Mouse (Mus musculus): ENCODE measurements at regions not wholly inside any gene's neighbourhood (a gene's known extent, or its start where the extent isn't known, plus 50 kb on each side); places are given as distances from the start of the nearest gene placed in this dataset.
A peak's percentile ranks its signal among the peaks of the same experiment; 100 is the strongest.

DNA sequence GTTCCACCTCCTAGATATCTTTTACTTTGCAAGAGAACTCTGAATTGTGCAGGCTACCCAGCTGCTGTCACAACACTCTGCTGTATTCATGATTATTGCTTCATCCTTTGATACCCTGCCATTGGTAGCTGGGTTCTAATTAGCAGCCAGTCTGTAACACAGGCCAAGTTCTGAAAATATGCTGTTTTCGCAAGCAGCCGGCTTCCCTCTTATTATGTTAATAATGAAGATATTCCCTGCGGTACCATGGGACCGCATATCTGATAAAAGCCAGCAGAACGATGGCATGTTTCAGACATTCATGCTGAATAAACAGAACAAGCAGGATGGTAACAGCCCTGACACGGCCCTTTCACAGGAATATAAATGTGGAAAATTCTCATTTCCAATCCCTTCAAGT, 235.6 kb downstream of the Galc start:
- Histone ChIP-seq H3K4me1 (no peaks in the 10 kb centered on the region), H3K27me3 (replicated peaks) (no peaks in the 10 kb centered on the region), H3K36me3 (no peaks in the 10 kb centered on the region), H3K9ac (replicated peaks) (no peak overlapping the region), H3K4me3 (replicated peaks) (no peak overlapping the region), H3K27ac (replicated peaks) (0 out of 2 replicates have a peak overlapping the region, but pooled peaks have one; percentile 4), H3K9me3 (replicated peaks) (no peaks in the 10 kb centered on the region), H3K4me2 (no peak overlapping the region)
- no peak for ATAC-seq (ENCODE audit: low FRiP score)
- WGBS: 48% methylated on average over 6 of the region's 6 CpGs

GRCm38 (mm10) chr12:98014607-98015278, 244.5 kb downstream of the Galc start:
- H3K9ac ChIP-seq (replicated peaks): no peak overlapping the region
- no peak overlapping the region for H3K4me3 ChIP-seq (replicated peaks)
- no peak for ATAC-seq (ENCODE audit: low FRiP score)
- no peaks in the 10 kb centered on the region for H3K4me1 ChIP-seq
- H3K9me3 ChIP-seq (replicated peaks): no peaks in the 10 kb centered on the region
- no peak overlapping the region for H3K4me2 ChIP-seq
- H3K27ac ChIP-seq (replicated peaks): no peak overlapping the region
- H3K36me3 ChIP-seq: no peaks in the 10 kb centered on the region
- 36% methylated on average over 8 of the region's 8 CpGs for WGBS
- H3K27me3 ChIP-seq (replicated peaks): no peaks in the 10 kb centered on the region

DNA sequence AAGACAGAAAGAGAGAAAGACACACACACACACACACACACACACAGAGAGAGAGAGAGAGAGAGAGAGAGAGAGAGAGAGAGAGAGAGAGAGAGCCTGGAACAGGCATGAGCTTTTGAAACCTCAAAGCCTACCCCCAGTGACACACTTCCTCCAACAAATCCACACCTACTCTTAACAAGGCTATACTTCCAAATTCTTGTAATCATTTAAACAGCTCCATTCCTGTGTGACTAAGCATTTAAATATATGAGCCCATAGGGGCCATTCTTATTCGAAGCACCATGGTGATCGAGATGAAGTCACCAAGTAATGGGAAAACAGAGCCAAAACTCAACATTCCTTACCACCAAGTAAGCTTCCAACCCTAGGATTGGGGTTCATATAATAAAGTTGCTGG, 250.1 kb downstream of the Galc start:
- H3K27ac ChIP-seq (replicated peaks): no peak overlapping the region
- H3K9ac ChIP-seq (replicated peaks): no peak overlapping the region
- H3K4me2 ChIP-seq: no peak overlapping the region
- no peaks in the 10 kb centered on the region for H3K4me1 ChIP-seq
- WGBS: 66% methylated on average over 2 of the region's 2 CpGs
- ATAC-seq (ENCODE audit: low FRiP score): no peak
- H3K36me3 ChIP-seq: no peaks in the 10 kb centered on the region
- H3K27me3 ChIP-seq (replicated peaks): no peaks in the 10 kb centered on the region
- no peak overlapping the region for H3K4me3 ChIP-seq (replicated peaks)
- no peaks in the 10 kb centered on the region for H3K9me3 ChIP-seq (replicated peaks)

DNA sequence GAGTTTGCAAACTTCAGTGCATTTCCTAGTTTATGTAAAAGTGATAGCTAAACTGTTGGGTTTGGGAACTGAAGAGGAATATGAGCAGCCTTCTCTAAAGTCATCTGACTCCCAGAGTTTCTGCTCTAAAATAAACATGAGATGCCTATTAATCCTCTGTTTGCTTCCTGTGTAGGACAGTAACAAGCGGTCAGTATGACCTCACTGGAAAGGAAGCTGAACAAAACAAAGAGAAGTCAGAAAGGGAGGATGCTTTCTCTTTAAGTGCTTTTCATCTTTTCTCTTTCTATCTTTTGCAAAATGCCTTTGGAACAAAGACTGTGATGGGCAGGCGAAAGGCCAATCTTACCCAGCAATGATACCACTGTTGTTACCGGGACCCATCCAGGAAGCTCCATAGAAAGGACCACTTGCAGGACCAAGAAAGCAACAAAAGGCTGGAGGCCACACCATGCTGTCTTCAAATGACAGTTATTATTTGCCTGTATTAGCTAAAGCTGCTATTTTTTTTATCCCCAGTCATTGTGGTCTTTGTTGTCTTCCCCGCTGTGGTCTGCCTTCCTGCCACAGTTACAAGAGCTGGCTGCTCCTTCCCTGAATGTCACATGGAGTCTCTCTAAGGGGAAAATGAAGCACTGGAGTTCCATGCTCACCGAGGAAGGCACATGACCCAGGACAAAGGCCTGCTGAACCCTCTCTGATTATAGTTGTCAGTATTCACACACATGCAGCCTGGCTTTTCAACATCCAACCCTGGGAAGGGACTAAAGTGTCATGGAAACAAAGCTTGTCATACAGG, 253.4 kb downstream of the Galc start:
- H3K4me1 ChIP-seq: no peaks in the 10 kb centered on the region
- H3K9me3 ChIP-seq (replicated peaks): no peaks in the 10 kb centered on the region
- no peak for ATAC-seq (ENCODE audit: low FRiP score)
- no peaks in the 10 kb centered on the region for H3K27me3 ChIP-seq (replicated peaks)
- no peak overlapping the region for H3K4me2 ChIP-seq
- 48% methylated on average over 5 of the region's 5 CpGs for WGBS
- no peak overlapping the region for H3K27ac ChIP-seq (replicated peaks)
- no peak overlapping the region for H3K4me3 ChIP-seq (replicated peaks)
- H3K9ac ChIP-seq (replicated peaks): no peak overlapping the region
- no peaks in the 10 kb centered on the region for H3K36me3 ChIP-seq

GRCm38 (mm10) chr12:98002217-98002616, 257.0 kb downstream of the Galc start:
- Histone ChIP-seq H3K36me3 (no peaks in the 10 kb centered on the region), H3K4me1 (no peaks in the 10 kb centered on the region), H3K4me3 (replicated peaks) (no peak overlapping the region), H3K4me2 (no peak overlapping the region), H3K9ac (replicated peaks) (no peak overlapping the region), H3K9me3 (replicated peaks) (no peaks in the 10 kb centered on the region), H3K27me3 (replicated peaks) (no peaks in the 10 kb centered on the region), H3K27ac (replicated peaks) (no peak overlapping the region)
- no peak for ATAC-seq (ENCODE audit: low FRiP score)
- 76% methylated on average over 5 of the region's 5 CpGs for WGBS

GRCm38 (mm10) chr12:97994884-97995283, 264.4 kb downstream of the Galc start:
- Histone ChIP-seq H3K27me3 (replicated peaks) (no peaks in the 10 kb centered on the region), H3K4me2 (no peak overlapping the region), H3K27ac (replicated peaks) (no peak overlapping the region), H3K9me3 (replicated peaks) (no peaks in the 10 kb centered on the region), H3K9ac (replicated peaks) (no peak overlapping the region), H3K36me3 (no peaks in the 10 kb centered on the region), H3K4me1 (no peaks in the 10 kb centered on the region), H3K4me3 (replicated peaks) (no peak overlapping the region)
- no peak for ATAC-seq (ENCODE audit: low FRiP score)
- WGBS: 55% methylated on average over 1 of the region's 1 CpGs

DNA sequence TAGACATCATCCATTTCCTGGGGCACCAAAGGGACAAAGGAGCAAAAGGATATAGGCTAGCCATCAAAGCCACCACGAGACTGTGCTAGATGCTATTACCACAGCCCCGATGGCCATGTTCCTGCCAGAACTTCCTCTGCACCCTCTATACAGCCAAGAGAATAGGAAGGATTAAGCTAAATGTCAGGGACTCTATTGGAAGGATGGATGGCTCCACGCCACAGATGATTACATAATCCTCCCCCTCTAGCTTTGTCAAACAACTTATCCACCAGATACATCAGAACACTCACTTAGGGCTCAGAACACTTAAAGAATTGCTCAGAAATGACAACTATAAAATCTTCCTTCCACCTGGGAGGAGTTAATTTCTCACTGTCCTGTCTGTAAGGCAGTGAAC, 265.3 kb downstream of the Galc start:
- ATAC-seq (ENCODE audit: low FRiP score): no peak
- H3K27me3 ChIP-seq (replicated peaks): no peaks in the 10 kb centered on the region
- H3K4me1 ChIP-seq: no peaks in the 10 kb centered on the region
- H3K9me3 ChIP-seq (replicated peaks): no peaks in the 10 kb centered on the region
- WGBS: 89% methylated on average over 3 of the region's 3 CpGs
- no peak overlapping the region for H3K4me2 ChIP-seq
- H3K4me3 ChIP-seq (replicated peaks): no peak overlapping the region
- H3K36me3 ChIP-seq: no peaks in the 10 kb centered on the region
- H3K27ac ChIP-seq (replicated peaks): no peak overlapping the region
- H3K9ac ChIP-seq (replicated peaks): no peak overlapping the region

DNA sequence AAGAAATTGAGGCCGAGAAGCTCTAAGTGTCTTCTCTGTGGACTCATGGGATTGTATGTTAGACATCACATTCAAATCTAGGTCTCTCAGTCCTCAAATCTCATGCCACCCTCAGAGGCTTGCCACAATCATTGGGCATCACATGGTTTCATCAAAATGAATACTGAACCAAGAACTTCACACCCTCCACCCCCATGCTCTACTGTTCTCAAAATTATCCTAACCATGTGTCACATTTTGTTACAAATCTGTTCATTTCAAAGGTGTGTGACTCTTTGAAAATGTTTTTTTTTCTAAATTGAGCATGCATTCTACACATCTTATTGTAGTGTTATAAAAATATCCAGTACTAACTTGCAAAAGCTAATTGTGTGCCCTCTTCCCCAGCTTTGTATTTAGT, 275.9 kb downstream of the Galc start:
- H3K36me3 ChIP-seq: no peaks in the 10 kb centered on the region
- H3K4me1 ChIP-seq: peaks cover 1% of the 10 kb centered on the region; the same call in 1 of the 2 replicates
- 100% methylated on average over 1 of the region's 1 CpGs for WGBS
- no peak for ATAC-seq (ENCODE audit: low FRiP score)
- H3K4me2 ChIP-seq: no peak overlapping the region
- H3K27me3 ChIP-seq (replicated peaks): no peaks in the 10 kb centered on the region
- no peak overlapping the region for H3K4me3 ChIP-seq (replicated peaks)
- no peaks in the 10 kb centered on the region for H3K9me3 ChIP-seq (replicated peaks)
- H3K9ac ChIP-seq (replicated peaks): no peak overlapping the region
- H3K27ac ChIP-seq (replicated peaks): no peak overlapping the region

GRCm38 (mm10) chr12:97978668-97979067, 280.6 kb downstream of the Galc start:
- H3K27ac ChIP-seq (replicated peaks): no peak overlapping the region
- H3K27me3 ChIP-seq (replicated peaks): no peaks in the 10 kb centered on the region
- H3K9ac ChIP-seq (replicated peaks): no peak overlapping the region
- H3K4me1 ChIP-seq: peaks cover 6% of the 10 kb centered on the region; the same call in 1 of the 2 replicates
- no peaks in the 10 kb centered on the region for H3K36me3 ChIP-seq
- no peak overlapping the region for H3K4me2 ChIP-seq
- no peak overlapping the region for H3K4me3 ChIP-seq (replicated peaks)
- ATAC-seq (ENCODE audit: low FRiP score): no peak
- WGBS: 82% methylated on average over 3 of the region's 3 CpGs
- H3K9me3 ChIP-seq (replicated peaks): no peaks in the 10 kb centered on the region

DNA sequence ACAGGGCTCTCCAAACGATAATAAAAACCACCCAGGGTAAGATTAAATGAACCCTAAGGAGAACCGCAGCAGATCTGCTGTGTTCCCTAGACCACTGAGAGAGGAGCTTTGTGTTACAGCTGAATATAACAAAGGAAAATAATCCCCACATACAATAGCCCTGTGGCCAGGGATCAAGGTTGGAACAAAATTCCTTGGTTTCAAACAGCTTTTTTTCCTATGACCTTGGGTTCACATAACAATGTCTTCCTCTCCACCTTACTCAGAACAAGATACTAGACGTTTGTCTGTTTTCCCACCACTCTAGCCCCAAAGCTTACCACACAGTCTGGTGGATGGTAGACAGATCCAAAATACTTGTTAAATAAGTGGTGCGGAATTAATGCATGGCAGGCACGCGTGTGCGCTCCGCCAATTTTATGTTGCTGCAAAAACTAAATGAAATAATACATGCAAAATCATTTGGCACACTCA, 281.0 kb downstream of the Galc start:
- no peak overlapping the region for H3K27ac ChIP-seq (replicated peaks)
- H3K4me3 ChIP-seq (replicated peaks): no peak overlapping the region
- ATAC-seq (ENCODE audit: low FRiP score): no peak
- WGBS: 50% methylated on average over 8 of the region's 8 CpGs
- no peaks in the 10 kb centered on the region for H3K36me3 ChIP-seq
- H3K4me1 ChIP-seq: peaks cover 6% of the 10 kb centered on the region; the same call in 1 of the 2 replicates
- no peak overlapping the region for H3K9ac ChIP-seq (replicated peaks)
- no peaks in the 10 kb centered on the region for H3K27me3 ChIP-seq (replicated peaks)
- no peak overlapping the region for H3K4me2 ChIP-seq
- H3K9me3 ChIP-seq (replicated peaks): no peaks in the 10 kb centered on the region

DNA sequence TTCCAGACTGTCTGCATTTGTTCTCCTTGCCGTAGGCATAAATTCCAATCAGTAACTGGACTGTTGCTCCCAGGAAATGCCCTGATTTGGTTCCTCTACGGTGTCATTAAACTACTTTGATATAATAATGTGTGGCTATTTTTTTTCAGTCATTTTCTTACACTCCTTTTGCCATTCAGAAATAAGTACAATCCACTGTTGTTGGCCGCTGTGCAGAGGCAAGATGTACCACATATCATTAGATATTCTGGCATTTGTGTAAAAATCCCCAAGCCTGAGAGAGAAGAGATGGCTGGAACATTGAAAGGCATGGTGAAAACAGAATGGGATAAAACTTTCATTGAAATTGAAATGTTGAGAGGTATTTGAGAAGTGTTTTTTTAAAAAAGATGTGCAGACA, 281.6 kb downstream of the Galc start:
- Histone ChIP-seq H3K27ac (replicated peaks) (no peak overlapping the region), H3K9me3 (replicated peaks) (no peaks in the 10 kb centered on the region), H3K36me3 (no peaks in the 10 kb centered on the region), H3K4me3 (replicated peaks) (no peak overlapping the region), H3K4me1 (peaks cover 6% of the 10 kb centered on the region; the same call in 1 of the 2 replicates), H3K9ac (replicated peaks) (no peak overlapping the region), H3K4me2 (no peak overlapping the region), H3K27me3 (replicated peaks) (no peaks in the 10 kb centered on the region)
- 61% methylated on average over 3 of the region's 3 CpGs for WGBS
- no peak for ATAC-seq (ENCODE audit: low FRiP score)

GRCm38 (mm10) chr12:97973909-97974510, 285.2 kb downstream of the Galc start:
- Histone ChIP-seq H3K36me3 (no peaks in the 10 kb centered on the region), H3K4me1 (peaks cover 6% of the 10 kb centered on the region; the same call in 1 of the 2 replicates), H3K27ac (replicated peaks) (no peak overlapping the region), H3K9me3 (replicated peaks) (no peaks in the 10 kb centered on the region), H3K4me3 (replicated peaks) (no peak overlapping the region), H3K9ac (replicated peaks) (no peak overlapping the region), H3K4me2 (no peak overlapping the region), H3K27me3 (replicated peaks) (no peaks in the 10 kb centered on the region)
- 66% methylated on average over 10 of the region's 10 CpGs for WGBS
- no peak for ATAC-seq (ENCODE audit: low FRiP score)
